Mouse (Mus musculus) lung, adult 2 months (tissue): ENCODE results near the gene Cdh22. TPM values are rescaled to one million over a fixed set of nuclear protein-coding genes. Genes with fewer than 3 reads are reported as not detected.

Source experiments
- DNase-seq: peaks from one replicate; pipeline ENCODE4 v3.0.0; 2022
- H3K4me1 ChIP-seq: fragments of 200-500 bp; 2 replicates; pipeline ENCODE4 v1.6.1; 2011; ENCODE audit warnings: low read length; ENCODE audit not compliant: control insufficient read depth, insufficient read depth
- H3K4me3 ChIP-seq: fragments of 200-500 bp; replicated peaks from 2 replicates; pipeline ENCODE3; 2011; ENCODE audit warnings: low read depth, mild to moderate bottlenecking, control low read depth, low read length; ENCODE audit errors: extremely low read depth
- CTCF ChIP-seq: fragments of 200-500 bp; IDR thresholded peaks from 2 replicates; pipeline ENCODE4 v1.5.1; 2011; ENCODE audit warnings: mild to moderate bottlenecking, low read length, control low read depth; ENCODE audit not compliant: insufficient read depth
- POLR2A ChIP-seq: fragments of 200-500 bp; IDR thresholded peaks from 2 replicates; pipeline ENCODE4 v1.6.1; 2011; ENCODE audit warnings: low read depth, mild to moderate bottlenecking, control low read depth, low read length, borderline replicate concordance; ENCODE audit errors: extremely low read depth
- WGBS: fragments of 180-500 bp; shearing (Covaris S2); methylation state at CpG from one replicate; pipeline ENCODE4 v1.1.7; 2018; 5-methylcytosine and 5-hydroxymethylcytosine counted together
- polyA plus RNA-seq: library from polyadenylated mRNA; depleted of rRNA; stranded (reverse); fragments of >200 nt; gene quantifications from 2 replicates; pipeline ENCODE4 v1.2.3, GENCODE M21; 2012

The Cdh22 gene
- polyA plus RNA-seq, 1 experiment = 2.0 TPM

GRCm38 (mm10) chr2:165271326-165271725, 36.7 kb upstream of the Cdh22 start:
- TF ChIP-seq POLR2A (no peak), CTCF (no peak)
- 28% methylated on average over 8 of the region's 8 CpGs for WGBS
- H3K4me1 ChIP-seq = no peaks in the 10 kb centered on the region
- no peak overlapping the region for H3K4me3 ChIP-seq
- DNase-seq = no peak

- WGBS = 28% methylated on average over 7 of the region's 7 CpGs
- Histone ChIP-seq H3K4me3 (no peak overlapping the region), H3K4me1 (no peaks in the 10 kb centered on the region)
- no peak for DNase-seq
- TF ChIP-seq POLR2A = no peak
- TF ChIP-seq CTCF = no peak
These were observed 36.2 kb upstream of the Cdh22 start for GRCm38 (mm10) chr2:165270858-165271257.

- no peak for DNase-seq
These were observed 32.1 kb upstream of the Cdh22 start for GRCm38 (mm10) chr2:165266739-165267138.

GRCm38 (mm10) chr2:165263861-165264260, 29.2 kb upstream of the Cdh22 start:
- DNase-seq = no peak
- H3K4me3 ChIP-seq = no peak overlapping the region
- TF ChIP-seq CTCF (no peak), POLR2A (no peak)
- no peaks in the 10 kb centered on the region for H3K4me1 ChIP-seq
- 47% methylated on average over 7 of the region's 7 CpGs for WGBS

More at GRCm38 (mm10) chr2:165266739-165267138, 32.1 kb upstream of the Cdh22 start:
- 21% methylated on average over 12 of the region's 12 CpGs for WGBS
- TF ChIP-seq CTCF = no peak
- no peak for TF ChIP-seq POLR2A
- Histone ChIP-seq H3K4me1 (no peaks in the 10 kb centered on the region), H3K4me3 (no peak overlapping the region)

- Histone ChIP-seq H3K4me3 (no peak overlapping the region), H3K4me1 (no peaks in the 10 kb centered on the region)
- DNase-seq = no peak
- WGBS = 55% methylated on average over 18 of the region's 18 CpGs
- TF ChIP-seq CTCF (no peak), POLR2A (no peak)
These were observed 27.8 kb upstream of the Cdh22 start for GRCm38 (mm10) chr2:165262274-165262990.

GRCm38 (mm10) chr2:165259859-165260258, 25.2 kb upstream of the Cdh22 start:
- Histone ChIP-seq H3K4me3 (no peak overlapping the region), H3K4me1 (no peaks in the 10 kb centered on the region)
- no peak for TF ChIP-seq CTCF
- no peak for TF ChIP-seq POLR2A
- no peak for DNase-seq
- WGBS = 69% methylated on average over 8 of the region's 8 CpGs

GRCm38 (mm10) chr2:165258321-165258720, 23.7 kb upstream of the Cdh22 start:
- Histone ChIP-seq H3K4me1 (no peaks in the 10 kb centered on the region), H3K4me3 (no peak overlapping the region)
- TF ChIP-seq CTCF (no peak), POLR2A (no peak)
- no peak for DNase-seq
- 67% methylated on average over 6 of the region's 6 CpGs for WGBS

- Histone ChIP-seq H3K4me1 (no peaks in the 10 kb centered on the region), H3K4me3 (no peak overlapping the region)
- no peak for TF ChIP-seq POLR2A
- TF ChIP-seq CTCF = no peak
- WGBS = 48% methylated on average over 11 of the region's 11 CpGs
- DNase-seq = no peak
These were observed 22.6 kb upstream of the Cdh22 start for GRCm38 (mm10) chr2:165257151-165257834.

GRCm38 (mm10) chr2:165256213-165256612, 21.6 kb upstream of the Cdh22 start:
- no peak for DNase-seq
- Histone ChIP-seq H3K4me3 (no peak overlapping the region), H3K4me1 (no peaks in the 10 kb centered on the region)
- WGBS = 72% methylated on average over 10 of the region's 10 CpGs
- TF ChIP-seq CTCF (no peak), POLR2A (no peak)

GRCm38 (mm10) chr2:165253867-165254266, 19.2 kb upstream of the Cdh22 start:
- Histone ChIP-seq H3K4me1 (no peaks in the 10 kb centered on the region), H3K4me3 (no peak overlapping the region)
- no peak for TF ChIP-seq CTCF
- TF ChIP-seq POLR2A = no peak
- WGBS = 32% methylated on average over 10 of the region's 10 CpGs
- no peak for DNase-seq
